Mouse (Mus musculus) embryo, embryonic 11.5 days (tissue): Measurements from ENCODE around the gene Gm20822.
"Not testable (repeated sequence)": the region's sequence is repeated elsewhere in the genome, so short reads cannot be mapped to it uniquely, and the experiment has no call there.

Source experiments
- DNase-seq: peaks from one replicate; pipeline ENCODE4 v3.0.0-alpha.2; 2012; ENCODE audit warnings: low read depth, low spot score

The Gm20822 gene

GRCm38 (mm10) chrY:15884671-15885070, at the start of gene Gm20822:
TSS of gene Gm20822 (minus strand) at chrY:15884771.
- DNase-seq, result not testable (repeated sequence)
